Mouse (Mus musculus): ENCODE measurements around the gene H2-Ab1.

Gene H2-Ab1

DNA sequence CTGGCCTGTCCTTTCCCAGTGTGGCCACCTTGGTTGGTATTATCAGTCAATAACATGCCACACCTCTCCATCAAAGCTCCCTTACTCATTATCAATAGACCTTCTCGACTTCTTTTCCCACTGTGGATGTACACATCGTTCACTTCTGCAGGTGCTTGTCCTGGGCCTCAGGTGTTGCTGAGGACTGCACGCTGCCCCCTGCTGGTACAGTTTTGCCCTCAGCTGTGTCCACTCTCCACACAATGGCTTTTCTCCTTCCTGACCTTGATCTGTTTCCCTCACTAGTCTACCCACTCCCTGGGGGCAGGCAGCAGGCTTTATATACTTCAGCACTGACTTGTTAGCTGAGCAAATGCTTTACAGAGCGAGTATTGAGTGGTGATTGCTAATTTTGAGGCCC lies 28.4 kb downstream of the H2-Ab1 start:
- DNase-seq: peak in 1 of 2 experiments; percentile 21

DNA sequence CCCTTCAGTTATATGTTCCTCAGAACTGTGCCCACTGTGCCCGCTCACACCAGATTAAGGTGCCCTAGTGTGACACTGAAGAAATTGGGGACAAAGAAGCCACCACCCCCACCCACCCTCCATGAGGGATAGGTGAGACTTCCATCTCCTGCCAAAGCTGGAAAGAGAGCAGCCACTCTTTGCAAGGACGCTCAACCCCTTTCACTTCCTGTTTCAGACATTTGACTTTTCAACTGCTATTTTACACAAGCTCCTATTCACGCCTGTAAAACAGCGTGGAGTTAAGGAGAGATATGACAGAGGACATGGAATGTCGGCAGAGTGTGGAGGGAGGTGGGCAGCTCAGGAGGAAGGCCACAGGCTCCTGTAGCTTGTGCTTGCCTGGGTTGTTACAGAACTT lies 29.0 kb downstream of the H2-Ab1 start:
- DNase-seq: no peak

DNA sequence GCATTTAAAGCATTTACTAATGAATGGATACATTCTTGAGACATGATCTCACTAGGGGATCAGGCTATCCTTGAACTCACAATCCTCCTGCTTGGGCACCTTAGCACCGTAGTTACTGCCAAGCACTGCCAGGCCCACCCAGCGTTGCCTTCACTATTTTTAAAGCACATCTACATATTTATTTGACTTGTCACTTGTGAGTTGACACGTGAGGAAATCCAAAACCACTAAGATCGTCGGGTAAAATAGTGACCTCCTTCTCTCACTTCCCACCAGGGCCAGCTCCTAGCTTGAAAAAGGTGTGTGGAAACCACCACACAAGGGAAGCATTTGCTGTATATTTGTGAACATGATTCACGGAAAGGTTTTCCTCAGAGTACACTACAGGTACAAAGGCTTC lies 29.5 kb downstream of the H2-Ab1 start:
- no peak for DNase-seq

DNA sequence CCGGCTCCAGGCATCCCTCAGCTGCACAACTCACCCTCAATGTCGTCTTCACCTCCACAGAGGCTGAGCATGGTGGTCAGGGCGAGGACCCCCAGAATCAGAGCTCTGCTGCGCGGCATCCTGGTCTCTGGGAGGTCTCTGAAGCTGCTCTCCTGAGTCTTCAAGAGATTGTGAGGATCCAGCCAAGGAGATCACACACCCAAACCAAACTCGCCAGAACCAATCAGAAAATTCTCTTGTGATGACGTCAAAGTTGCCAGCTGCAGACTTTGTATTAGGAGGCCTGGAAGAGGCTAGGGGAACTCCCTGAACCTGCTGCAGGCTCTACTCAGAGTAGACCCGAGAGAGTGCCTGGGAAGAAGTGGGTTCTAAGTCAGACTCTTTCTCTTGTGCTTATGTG lies 30.2 kb downstream of the H2-Ab1 start, which contains the start of gene H2-Aa:
Gene H2-Aa, minus strand, starts transcription at position 176 of the 400 bp plus-strand sequence.
- peak; percentile 74 to 78 for DNase-seq

DNA sequence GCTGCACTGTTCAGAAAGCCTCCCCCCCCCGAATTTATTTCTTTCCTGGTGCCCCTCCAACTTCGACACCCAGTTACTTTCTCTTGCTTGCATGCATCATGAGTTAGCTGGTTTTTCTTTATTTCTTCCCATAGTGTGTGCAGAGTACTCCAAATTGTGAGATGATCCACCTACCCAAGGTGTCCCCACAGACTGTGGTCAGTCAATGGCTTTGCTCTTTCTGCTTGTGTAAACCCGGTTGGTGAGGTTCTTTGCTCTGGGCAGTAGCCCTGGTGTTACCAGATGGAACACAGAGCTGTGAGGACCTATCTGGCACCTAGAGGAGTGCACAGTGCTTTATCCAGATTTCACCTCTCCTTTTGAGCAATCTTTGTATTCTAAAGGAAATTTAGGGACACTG lies 30.6 kb downstream of the H2-Ab1 start:
- DNase-seq: no peak

DNA sequence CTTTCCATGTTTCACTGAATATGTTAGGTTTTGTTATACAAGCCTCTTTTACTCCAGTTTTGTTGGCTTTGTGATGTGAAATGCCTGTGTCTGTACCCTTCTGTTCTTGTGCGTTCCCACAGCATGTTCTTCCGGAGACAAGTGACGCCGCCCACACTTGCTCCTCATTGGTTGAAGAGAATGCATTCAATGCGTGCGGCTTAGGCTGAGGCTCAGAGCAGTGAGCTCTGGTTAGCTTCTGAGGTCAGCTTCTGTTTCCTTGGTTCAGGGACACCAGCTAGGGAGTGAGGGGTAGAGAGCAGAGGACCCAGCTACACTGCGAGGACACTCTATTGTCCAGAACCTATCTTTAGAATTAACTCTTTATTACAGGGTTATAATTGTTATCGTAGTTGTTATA lies 34.1 kb downstream of the H2-Ab1 start:
- peak; percentile 86 to 89 for DNase-seq

DNA sequence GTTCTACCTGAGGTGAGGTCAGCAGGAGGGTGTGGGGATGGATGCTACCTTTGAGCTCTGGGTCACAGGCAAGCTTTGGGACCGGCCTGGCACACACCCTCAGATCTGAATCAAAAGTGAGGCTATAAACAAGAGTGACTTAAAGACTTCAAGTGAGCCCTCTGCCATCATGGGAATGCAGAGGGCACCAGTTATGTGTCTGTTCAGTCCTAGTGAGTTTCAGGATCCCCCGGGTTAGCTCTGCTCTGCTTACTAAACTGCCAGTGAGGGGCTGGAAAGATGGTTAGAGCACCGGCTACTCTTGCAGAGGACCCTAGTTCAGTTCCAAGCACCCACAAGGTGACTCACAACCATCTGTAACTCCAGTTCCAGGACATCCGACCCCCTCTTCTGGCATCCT lies 35.1 kb downstream of the H2-Ab1 start:
- DNase-seq: no peak

DNA sequence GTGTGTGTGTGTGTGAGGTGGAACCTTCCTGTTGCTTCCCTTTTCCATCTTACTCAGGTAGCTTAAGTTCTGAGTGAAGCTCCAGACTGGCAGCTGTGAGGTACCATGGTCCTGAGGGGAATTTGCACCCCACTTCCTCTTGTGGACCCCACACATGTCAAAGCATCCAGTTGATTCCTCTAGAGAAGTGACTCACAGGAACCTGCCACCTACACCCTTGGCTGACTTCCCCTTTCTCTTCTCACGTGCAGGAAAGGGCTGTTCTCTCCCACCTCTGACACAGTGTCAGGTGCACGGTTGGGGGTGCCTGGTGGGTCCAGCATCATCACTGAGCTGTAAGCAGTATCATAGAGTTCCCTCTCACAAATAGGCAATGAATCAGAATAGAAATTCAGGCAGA lies 36.0 kb downstream of the H2-Ab1 start:
- DNase-seq: no peak

DNA sequence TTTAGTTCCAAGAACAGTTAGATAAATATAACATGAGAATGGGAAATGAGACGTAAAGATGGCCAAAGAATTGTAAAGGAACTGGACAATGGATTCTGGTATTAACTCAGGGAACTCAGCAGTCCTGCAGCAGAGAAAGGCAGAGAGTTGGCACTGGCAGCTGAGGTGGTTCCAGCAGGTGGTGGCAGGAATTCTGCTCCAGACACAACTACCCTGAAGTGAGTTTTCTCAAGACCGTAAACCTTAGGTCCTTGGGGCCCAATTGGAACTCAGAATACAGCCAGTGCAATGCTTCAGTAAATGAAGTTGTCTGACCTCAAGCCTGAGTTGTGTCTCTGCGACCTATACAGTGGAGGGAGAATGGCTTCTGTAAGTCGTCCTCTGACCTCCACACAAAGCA lies 36.8 kb downstream of the H2-Ab1 start:
- no peak for DNase-seq

DNA sequence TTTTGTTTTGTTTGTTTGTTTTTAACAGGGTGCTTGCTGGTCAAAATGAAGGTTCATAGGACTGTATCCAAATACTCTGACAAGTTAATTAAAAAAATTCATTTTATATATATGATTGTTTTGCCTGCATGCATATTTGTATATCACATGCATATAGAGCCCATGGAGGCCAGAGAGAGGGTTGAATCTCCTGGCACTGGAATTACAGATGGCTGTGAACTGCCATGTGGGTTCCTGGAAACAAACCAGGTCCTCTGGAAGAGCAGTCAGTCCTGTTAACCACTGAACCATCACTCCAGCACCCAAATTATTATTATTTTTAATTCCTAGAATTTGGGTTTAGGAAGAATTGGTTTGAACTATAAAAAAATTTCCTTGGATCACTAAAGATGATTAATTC lies 37.8 kb downstream of the H2-Ab1 start:
- DNase-seq: no peak

DNA sequence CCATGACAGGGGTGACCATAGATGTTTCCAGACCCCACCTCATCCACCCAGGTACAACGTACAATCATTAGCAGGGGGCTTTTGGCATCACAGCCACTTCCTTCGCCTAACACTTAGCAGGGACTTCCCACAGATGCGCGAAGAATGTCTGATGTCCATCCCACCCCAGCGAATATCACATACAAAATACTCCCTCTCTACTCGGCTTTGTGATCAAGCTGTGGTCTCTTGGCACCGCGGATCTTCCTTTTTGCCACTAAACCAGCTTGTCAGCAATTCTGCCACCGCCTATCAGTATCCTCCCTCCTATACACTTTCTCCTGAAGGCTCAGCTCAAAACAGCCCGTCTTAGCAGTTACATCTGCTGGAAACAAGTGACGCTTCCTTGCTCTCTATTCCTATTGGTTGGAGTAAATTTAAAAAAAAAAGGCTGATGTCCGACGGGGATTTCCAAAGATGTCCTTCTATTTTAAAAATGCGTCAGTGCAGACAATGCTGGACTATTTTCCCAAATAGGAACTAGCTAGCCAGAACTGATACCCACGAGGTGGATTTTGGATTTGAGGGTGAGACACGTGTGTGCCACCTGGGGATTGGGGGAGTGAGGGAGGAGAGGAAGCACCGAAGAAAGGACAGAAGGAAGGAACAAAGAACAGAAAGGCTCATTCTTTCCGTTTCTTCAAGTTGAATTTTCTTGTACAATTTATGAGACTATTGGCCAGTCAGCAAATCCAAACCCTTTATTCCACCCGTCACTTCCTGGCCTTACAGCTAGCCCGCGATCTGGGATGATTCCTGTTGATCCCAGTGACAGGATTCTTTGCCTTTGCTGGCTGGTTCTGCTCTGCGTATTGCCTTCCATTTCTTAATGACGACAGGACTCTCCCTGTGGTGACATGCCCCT lies 38.7 kb downstream of the H2-Ab1 start:
- DNase-seq: peak; percentile 60 to 81

DNA sequence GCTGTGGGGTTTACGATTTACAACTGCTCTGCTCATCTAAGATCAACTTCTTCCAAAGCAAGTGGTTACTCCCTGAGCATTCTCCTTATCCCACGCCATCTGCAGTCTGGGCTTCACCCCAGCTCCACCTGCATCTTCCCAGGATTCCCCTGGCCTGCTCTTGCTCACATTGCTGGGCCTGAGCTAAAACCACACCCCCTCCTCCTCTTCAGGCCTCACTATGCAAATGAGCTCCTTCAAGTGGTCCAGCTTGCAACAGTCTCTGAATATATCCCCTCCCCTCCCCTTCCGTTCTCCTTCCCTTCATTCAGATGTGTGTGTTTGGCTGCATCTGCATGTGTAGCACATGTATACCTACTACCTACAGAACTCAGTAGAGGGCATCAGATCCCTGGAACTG lies 41.9 kb downstream of the H2-Ab1 start:
- no peak for DNase-seq

DNA sequence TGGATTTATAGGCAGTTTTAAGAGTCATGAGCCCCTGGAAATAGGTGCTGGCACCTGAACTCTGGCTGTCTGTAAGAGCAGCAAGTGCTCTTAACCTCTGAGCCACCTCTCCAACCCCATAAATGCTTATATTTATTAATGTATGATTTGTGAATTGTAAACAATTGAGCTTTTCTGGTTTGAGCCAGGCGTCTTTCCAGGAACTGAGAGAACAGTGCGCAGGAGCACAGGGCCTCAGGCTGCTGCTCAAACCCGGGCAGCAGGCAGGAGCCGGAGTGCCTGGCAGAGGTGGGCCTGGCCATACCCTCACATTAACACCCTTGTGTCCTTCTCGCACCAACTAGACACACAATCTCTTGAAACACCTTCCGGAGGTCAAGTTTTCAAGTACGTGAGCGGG lies 42.6 kb downstream of the H2-Ab1 start:
- DNase-seq: no peak

DNA sequence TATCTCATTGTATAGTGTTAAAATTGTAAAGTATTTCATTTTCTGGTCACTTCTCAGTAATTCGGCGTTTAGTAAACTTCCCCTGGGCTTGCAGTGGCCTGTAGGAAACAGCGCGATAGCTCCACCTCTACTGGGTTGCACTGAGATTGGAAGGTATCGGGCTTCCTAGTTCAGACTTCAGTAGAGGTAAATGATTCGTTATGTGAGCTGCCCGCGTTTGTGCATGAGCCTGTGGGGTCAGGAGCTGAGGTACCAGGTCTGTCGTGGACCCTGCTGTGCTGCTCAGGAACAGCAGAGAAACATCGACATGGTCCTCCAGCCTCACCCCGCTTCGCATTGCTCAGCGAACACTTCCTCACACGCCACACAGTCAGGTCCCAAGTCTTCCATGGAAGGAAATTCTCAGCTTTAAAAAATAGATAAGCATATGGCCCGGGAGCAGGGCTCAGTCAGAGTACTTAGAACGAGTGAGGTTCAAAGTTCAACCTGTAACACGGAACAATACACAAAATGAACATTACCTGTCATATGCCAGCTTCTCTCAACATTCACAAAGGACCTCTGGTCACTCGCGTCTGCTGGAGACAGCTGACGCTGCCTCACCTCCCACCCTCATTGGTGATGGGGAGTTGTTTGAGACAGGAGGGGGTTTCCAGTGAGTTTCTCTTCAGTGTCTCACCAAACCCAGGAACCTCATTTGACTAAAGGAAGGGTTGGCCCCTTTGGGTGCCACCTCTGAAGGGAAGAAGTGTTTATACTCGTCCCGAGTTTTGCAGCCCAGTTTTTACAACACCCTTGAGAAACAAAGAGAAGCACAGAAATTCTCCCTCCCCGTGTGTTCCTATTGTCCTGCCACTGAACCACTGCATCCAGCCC lies 43.4 kb downstream of the H2-Ab1 start:
- no peak for DNase-seq

DNA sequence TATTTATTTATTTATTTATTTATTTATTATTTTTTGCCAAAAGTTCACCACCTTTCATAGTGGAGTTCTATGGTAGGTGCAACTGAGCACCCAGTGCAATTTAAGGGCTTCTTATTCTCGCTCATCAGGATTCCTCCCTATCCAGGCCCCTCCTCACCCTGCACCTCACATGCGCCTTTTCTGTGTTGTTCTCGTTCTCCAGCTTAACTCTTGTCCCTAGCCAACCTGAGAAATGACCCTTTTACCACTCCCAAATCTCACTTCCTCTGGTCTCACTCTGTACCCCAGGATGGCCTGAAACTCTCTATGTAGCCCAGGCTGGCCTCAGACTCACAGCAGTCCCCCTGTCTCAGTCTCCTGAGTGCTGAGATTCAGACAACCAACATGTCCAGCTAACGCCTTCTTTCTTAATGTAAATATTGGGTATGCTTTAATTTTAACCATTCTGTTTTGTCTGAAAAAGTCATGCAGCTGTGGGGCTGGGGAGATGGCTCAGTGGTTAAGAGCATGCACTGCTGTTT lies 44.2 kb downstream of the H2-Ab1 start:
- DNase-seq: no peak

DNA sequence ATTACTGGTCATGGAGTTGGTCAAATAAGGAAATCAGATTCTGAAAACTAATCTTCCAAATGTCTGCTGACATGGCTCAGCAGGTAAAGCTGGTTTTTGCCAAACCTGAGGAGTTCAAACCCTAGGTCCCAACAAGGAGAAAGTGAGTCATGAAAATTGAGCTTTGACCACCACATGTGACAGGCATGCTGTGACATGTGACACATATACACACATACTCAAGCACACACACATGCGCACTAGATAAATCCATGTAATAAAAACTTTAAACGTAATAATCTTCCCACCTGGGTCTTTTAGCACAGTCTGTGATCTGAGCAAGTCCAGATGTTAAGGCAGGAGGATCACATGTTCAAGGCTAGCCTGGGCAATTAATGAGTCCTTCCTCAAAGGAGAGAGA lies 46.3 kb downstream of the H2-Ab1 start:
- DNase-seq: no peak

DNA sequence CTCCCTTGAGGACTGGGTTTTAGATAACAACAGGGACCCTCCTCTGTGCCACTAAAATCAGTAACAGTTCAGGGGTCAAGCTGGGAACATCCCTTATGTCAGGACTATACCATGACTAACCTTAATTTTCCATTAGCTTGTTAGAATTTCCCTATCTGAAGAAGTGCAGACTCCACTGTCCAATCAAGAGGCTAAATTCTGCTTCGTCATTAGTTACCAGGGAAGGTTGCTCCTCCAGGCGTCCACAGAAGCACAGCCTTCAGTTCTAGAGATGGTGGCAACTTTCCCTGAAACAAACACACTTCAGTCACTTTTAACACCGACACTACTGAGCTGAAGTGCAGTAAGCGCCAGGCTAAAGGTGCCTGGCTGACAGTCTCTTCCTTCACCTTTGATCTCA lies 47.3 kb downstream of the H2-Ab1 start:
- peak; percentile 69 to 72 for DNase-seq

DNA sequence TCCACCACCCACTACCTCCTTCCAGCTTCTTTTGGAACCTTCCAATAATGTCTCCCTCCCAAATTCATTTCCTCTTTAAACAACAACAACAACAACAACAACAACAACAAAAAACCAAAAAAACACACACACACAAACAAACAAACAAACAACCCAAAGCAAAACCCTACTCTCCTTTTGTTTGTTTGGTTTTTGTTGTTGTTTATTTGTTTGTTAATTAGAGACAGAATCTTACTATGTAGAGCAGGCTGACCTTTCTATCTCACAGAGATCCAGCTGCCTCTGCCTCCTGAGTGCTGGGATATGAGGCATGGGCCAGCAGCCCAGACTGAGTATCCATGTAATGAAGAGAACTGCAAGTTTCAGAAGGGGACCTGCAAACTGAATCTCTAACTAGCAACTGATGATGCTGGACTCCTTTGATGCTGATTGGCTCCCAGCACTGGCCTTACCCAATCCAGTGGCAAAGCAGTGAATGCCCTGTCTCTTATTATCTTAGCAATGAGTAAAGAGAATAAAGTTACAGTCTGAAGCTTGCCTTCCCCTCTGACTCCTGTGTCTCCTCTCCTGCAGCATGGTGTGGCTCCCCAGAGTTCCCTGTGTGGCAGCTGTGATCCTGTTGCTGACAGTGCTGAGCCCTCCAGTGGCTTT lies 48.0 kb downstream of the H2-Ab1 start, which contains the start of gene H2-Eb1:
Gene H2-Eb1, plus strand, starts transcription at position 488 of the 651 bp plus-strand sequence.
- peak; percentile 90 to 91 for DNase-seq

DNA sequence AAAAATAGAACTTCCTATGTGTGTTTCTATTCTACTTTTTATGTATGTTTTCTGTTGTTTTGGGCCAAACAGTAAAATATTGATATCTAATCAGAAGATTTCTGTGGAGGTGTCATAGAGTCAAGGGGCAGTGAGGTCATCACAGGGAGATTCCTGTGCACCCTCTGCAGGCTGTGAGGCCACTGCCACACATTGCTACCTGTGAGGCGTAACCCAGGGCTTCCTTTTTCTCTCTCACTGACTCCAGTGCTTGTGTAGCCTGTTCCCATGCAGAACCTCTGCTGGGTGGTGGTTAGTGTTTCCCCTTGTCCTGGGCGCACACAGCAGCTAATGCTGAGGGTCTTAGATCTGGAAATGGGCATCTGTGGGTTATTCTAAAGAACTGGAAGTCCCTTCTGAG lies 48.9 kb downstream of the H2-Ab1 start:
- no peak for DNase-seq

DNA sequence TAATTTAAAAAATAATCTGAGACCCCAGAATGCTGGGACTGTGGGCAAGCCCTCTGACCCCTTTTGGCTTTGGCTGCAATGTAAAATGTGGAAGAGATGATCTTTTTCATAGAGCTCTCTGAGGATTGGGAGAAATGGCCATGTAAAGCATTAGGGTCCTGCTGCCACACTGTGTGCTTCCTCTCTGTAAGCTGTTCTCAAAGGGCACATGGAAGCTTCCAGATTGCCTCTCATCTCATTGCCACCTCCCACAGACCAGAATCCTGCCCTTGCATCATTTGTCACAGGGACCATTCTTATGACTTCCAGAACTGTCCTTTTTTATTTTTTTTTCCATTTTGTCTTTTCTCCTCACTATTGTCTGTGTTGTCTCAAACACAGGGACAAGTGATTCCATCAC lies 49.7 kb downstream of the H2-Ab1 start:
- DNase-seq: no peak

DNA sequence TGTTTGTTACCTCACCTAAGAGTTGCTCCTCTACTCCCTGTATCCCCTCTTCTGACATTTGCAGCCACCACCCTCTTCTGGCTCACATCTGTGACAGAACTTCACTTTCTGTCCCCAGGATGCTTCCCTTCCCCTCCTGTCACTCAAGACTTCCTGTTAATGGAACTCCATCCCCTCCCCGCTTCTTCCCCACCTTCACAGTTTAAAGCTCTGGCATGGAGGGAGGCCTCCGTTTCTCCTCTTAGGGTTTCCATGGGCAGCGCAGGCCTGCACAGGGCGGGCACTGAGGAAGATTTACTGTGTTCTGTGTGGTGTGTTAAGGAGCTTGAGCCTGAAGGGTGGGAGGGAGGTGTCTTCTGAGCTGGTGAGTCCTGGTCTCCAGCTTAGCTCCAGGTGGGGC lies 50.7 kb downstream of the H2-Ab1 start:
- DNase-seq: no peak

DNA sequence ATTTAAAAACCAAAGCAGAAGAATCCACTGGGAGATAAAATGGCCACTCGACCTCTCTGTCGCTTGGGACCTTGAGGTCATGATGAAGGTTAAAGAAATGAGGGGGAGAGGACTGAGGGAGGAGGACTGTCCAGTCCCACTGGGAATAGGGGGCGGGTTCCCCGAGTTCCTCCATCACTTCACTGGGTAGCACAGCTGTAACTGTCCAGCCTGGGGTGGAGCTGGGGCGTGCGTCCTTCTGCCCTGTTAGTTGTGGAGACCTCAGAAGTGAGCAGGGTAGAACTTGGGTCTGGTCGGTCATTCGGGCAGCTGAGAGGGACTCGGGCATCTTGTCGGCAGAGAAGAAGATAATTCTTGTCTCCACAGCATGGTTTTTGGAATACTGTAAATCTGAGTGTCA lies 51.7 kb downstream of the H2-Ab1 start:
- no peak for DNase-seq

Measured in cerebellum, postnatal 14 days (tissue).